Mouse (Mus musculus): ENCODE results near the gene Gucd1. TPM values are rescaled to one million over a fixed set of nuclear protein-coding genes. Genes with fewer than 3 reads are reported as not detected.
"Not testable (repeated sequence)": the region's sequence is repeated elsewhere in the genome, so short reads cannot be mapped to it uniquely, and the experiment has no call there.

Gucd1 gene
- polyA plus RNA-seq, 1 experiment from 2014 or later: 22.4 TPM

- H3K4me2 ChIP-seq: no peak overlapping the region
- H3K27ac ChIP-seq (replicated peaks): peak overlapping the region; percentile 24; the same call in 1 of the 2 replicates
- 36% methylated on average over 4 of the region's 4 CpGs for WGBS
- ATAC-seq (ENCODE audit: extremely low read depth, insufficient number of reproducible peaks, low FRiP score, low TSS enrichment): no peak
- H3K4me1 ChIP-seq: peaks cover 11% of the 10 kb centered on the region
- H3K36me3 ChIP-seq: no peaks in the 10 kb centered on the region
- no peak overlapping the region for H3K9ac ChIP-seq
- no peaks in the 10 kb centered on the region for H3K9me3 ChIP-seq
- H3K4me3 ChIP-seq: no peak overlapping the region
- H3K27me3 ChIP-seq (replicated peaks): no peaks in the 10 kb centered on the region
Observed at GRCm38 (mm10) chr10:75355341-75355740, 162.4 kb downstream of the Gucd1 start.

GRCm38 (mm10) chr10:75353838-75354241 lies 163.9 kb downstream of the Gucd1 start:
- H3K27ac ChIP-seq (replicated peaks): not testable (repeated sequence)

GRCm38 (mm10) chr10:75352541-75352940 lies 165.2 kb downstream of the Gucd1 start:
- no peaks in the 10 kb centered on the region for H3K9me3 ChIP-seq
- H3K4me2 ChIP-seq: no peak overlapping the region
- ATAC-seq (ENCODE audit: extremely low read depth, insufficient number of reproducible peaks, low FRiP score, low TSS enrichment): no peak
- H3K9ac ChIP-seq: no peak overlapping the region
- H3K4me1 ChIP-seq: peaks cover 11% of the 10 kb centered on the region
- H3K27ac ChIP-seq (replicated peaks): no peak overlapping the region
- H3K4me3 ChIP-seq: no peak overlapping the region
- WGBS: 93% methylated on average over 12 of the region's 12 CpGs
- H3K27me3 ChIP-seq (replicated peaks): no peaks in the 10 kb centered on the region
- no peaks in the 10 kb centered on the region for H3K36me3 ChIP-seq

More at GRCm38 (mm10) chr10:75353838-75354241, 163.9 kb downstream of the Gucd1 start:
- H3K9me3 ChIP-seq; H3K4me2 ChIP-seq; ATAC-seq (ENCODE audit: extremely low read depth, insufficient number of reproducible peaks, low FRiP score, low TSS enrichment); H3K27me3 ChIP-seq (replicated peaks); H3K9ac ChIP-seq; H3K36me3 ChIP-seq; H3K4me3 ChIP-seq: not testable (repeated sequence)
- WGBS: 23% methylated on average over 8 of the region's 9 CpGs
- H3K4me1 ChIP-seq: peaks cover 11% of the 10 kb centered on the region

- no peak overlapping the region for H3K9ac ChIP-seq
- WGBS: 60% methylated on average over 5 of the region's 5 CpGs
- ATAC-seq (ENCODE audit: extremely low read depth, insufficient number of reproducible peaks, low FRiP score, low TSS enrichment): no peak
- no peak overlapping the region for H3K4me2 ChIP-seq
- peaks cover 7% of the 10 kb centered on the region for H3K4me1 ChIP-seq
- H3K9me3 ChIP-seq: peaks cover 8% of the 10 kb centered on the region; the same call in 1 of the 2 replicates
- no peaks in the 10 kb centered on the region for H3K27me3 ChIP-seq (replicated peaks)
- H3K36me3 ChIP-seq: no peaks in the 10 kb centered on the region
- no peak overlapping the region for H3K27ac ChIP-seq (replicated peaks)
- no peak overlapping the region for H3K4me3 ChIP-seq
Observed at GRCm38 (mm10) chr10:75350564-75350963, 167.2 kb downstream of the Gucd1 start.

GRCm38 (mm10) chr10:75345265-75345664 lies 172.5 kb downstream of the Gucd1 start:
- WGBS: 34% methylated on average over 2 of the region's 2 CpGs
- no peaks in the 10 kb centered on the region for H3K36me3 ChIP-seq

GRCm38 (mm10) chr10:75344563-75344962 lies 173.2 kb downstream of the Gucd1 start:
- H3K9me3 ChIP-seq; H3K9ac ChIP-seq; H3K36me3 ChIP-seq; H3K27me3 ChIP-seq (replicated peaks); H3K4me1 ChIP-seq; ATAC-seq (ENCODE audit: extremely low read depth, insufficient number of reproducible peaks, low FRiP score, low TSS enrichment); H3K4me2 ChIP-seq; H3K4me3 ChIP-seq: not testable (repeated sequence)
- 46% methylated on average over 1 of the region's 1 CpGs for WGBS
- 0 out of 2 replicates have a peak overlapping the region, but pooled peaks have one; percentile 56 for H3K27ac ChIP-seq (replicated peaks)

More at GRCm38 (mm10) chr10:75345265-75345664, 172.5 kb downstream of the Gucd1 start:
- H3K9ac ChIP-seq: no peak overlapping the region
- H3K4me2 ChIP-seq: no peak overlapping the region
- no peak for ATAC-seq (ENCODE audit: extremely low read depth, insufficient number of reproducible peaks, low FRiP score, low TSS enrichment)
- H3K9me3 ChIP-seq: peaks cover 8% of the 10 kb centered on the region; the same call in 1 of the 2 replicates
- H3K4me1 ChIP-seq: peaks cover 8% of the 10 kb centered on the region
- no peaks in the 10 kb centered on the region; the same call in 1 of the 2 replicates for H3K27me3 ChIP-seq (replicated peaks)
- peak overlapping the region; percentile 56; the same call in 1 of the 2 replicates for H3K27ac ChIP-seq (replicated peaks)
- H3K4me3 ChIP-seq: no peak overlapping the region

- Histone ChIP-seq H3K9ac (no peak overlapping the region), H3K4me3 (no peak overlapping the region), H3K4me1 (peaks cover 8% of the 10 kb centered on the region), H3K27me3 (replicated peaks) (no peaks in the 10 kb centered on the region; the same call in 1 of the 2 replicates), H3K27ac (replicated peaks) (no peak overlapping the region), H3K9me3 (peaks cover 8% of the 10 kb centered on the region; the same call in 1 of the 2 replicates), H3K4me2 (no peak overlapping the region), H3K36me3 (no peaks in the 10 kb centered on the region)
- WGBS: 32% methylated on average over 8 of the region's 8 CpGs
- ATAC-seq (ENCODE audit: extremely low read depth, insufficient number of reproducible peaks, low FRiP score, low TSS enrichment): no peak
Observed at GRCm38 (mm10) chr10:75341936-75342335, 175.8 kb downstream of the Gucd1 start.

- Histone ChIP-seq H3K4me1 (0 out of 2 replicates have a peak, but pooled peaks cover 4% of the 10 kb centered on the region), H3K27me3 (replicated peaks) (no peaks in the 10 kb centered on the region; the same call in 1 of the 2 replicates), H3K4me2 (no peak overlapping the region), H3K27ac (replicated peaks) (no peak overlapping the region), H3K9me3 (no peaks in the 10 kb centered on the region), H3K36me3 (no peaks in the 10 kb centered on the region), H3K4me3 (no peak overlapping the region), H3K9ac (no peak overlapping the region)
- ATAC-seq (ENCODE audit: extremely low read depth, insufficient number of reproducible peaks, low FRiP score, low TSS enrichment): no peak
- WGBS: 77% methylated on average over 7 of the region's 7 CpGs
Observed at GRCm38 (mm10) chr10:75339377-75339776, 178.4 kb downstream of the Gucd1 start.

- H3K4me1 ChIP-seq: peaks cover 7% of the 10 kb centered on the region; the same call in 1 of the 2 replicates
- no peaks in the 10 kb centered on the region for H3K9me3 ChIP-seq
- no peak for ATAC-seq (ENCODE audit: extremely low read depth, insufficient number of reproducible peaks, low FRiP score, low TSS enrichment)
- no peak overlapping the region for H3K9ac ChIP-seq
- no peak overlapping the region for H3K4me2 ChIP-seq
- H3K27ac ChIP-seq (replicated peaks): no peak overlapping the region
- no peak overlapping the region for H3K4me3 ChIP-seq
- peaks cover under 1% of the 10 kb centered on the region; the same call in 1 of the 2 replicates for H3K36me3 ChIP-seq
- WGBS: 71% methylated on average over 5 of the region's 5 CpGs
- H3K27me3 ChIP-seq (replicated peaks): no peaks in the 10 kb centered on the region; the same call in 1 of the 2 replicates
Observed at GRCm38 (mm10) chr10:75338852-75339251, 178.9 kb downstream of the Gucd1 start.

- 80% methylated on average over 10 of the region's 10 CpGs for WGBS
Observed at GRCm38 (mm10) chr10:75337231-75337630, 180.5 kb downstream of the Gucd1 start.

GRCm38 (mm10) chr10:75335075-75335474 lies 182.7 kb downstream of the Gucd1 start:
- 69% methylated on average over 6 of the region's 6 CpGs for WGBS

More at GRCm38 (mm10) chr10:75337231-75337630, 180.5 kb downstream of the Gucd1 start:
- peaks cover 10% of the 10 kb centered on the region; the same call in 1 of the 2 replicates for H3K4me1 ChIP-seq
- ATAC-seq (ENCODE audit: extremely low read depth, insufficient number of reproducible peaks, low FRiP score, low TSS enrichment): no peak
- H3K9ac ChIP-seq: no peak overlapping the region
- H3K27me3 ChIP-seq (replicated peaks): no peaks in the 10 kb centered on the region; the same call in 1 of the 2 replicates
- no peaks in the 10 kb centered on the region for H3K9me3 ChIP-seq
- H3K4me2 ChIP-seq: no peak overlapping the region
- H3K4me3 ChIP-seq: no peak overlapping the region
- H3K27ac ChIP-seq (replicated peaks): no peak overlapping the region
- peaks cover 8% of the 10 kb centered on the region for H3K36me3 ChIP-seq

GRCm38 (mm10) chr10:75334175-75334574 lies 183.6 kb downstream of the Gucd1 start:
- Histone ChIP-seq H3K4me2 (no peak overlapping the region), H3K4me3 (no peak overlapping the region), H3K9me3 (no peaks in the 10 kb centered on the region), H3K27me3 (replicated peaks) (no peaks in the 10 kb centered on the region), H3K36me3 (peaks cover 8% of the 10 kb centered on the region), H3K9ac (no peak overlapping the region), H3K27ac (replicated peaks) (no peak overlapping the region), H3K4me1 (peaks cover 10% of the 10 kb centered on the region; the same call in 1 of the 2 replicates)
- ATAC-seq (ENCODE audit: extremely low read depth, insufficient number of reproducible peaks, low FRiP score, low TSS enrichment): no peak
- WGBS: 44% methylated on average over 7 of the region's 7 CpGs

More at GRCm38 (mm10) chr10:75335075-75335474, 182.7 kb downstream of the Gucd1 start:
- Histone ChIP-seq H3K9me3 (no peaks in the 10 kb centered on the region), H3K27me3 (replicated peaks) (no peaks in the 10 kb centered on the region), H3K4me2 (no peak overlapping the region), H3K9ac (no peak overlapping the region), H3K4me3 (no peak overlapping the region), H3K4me1 (peaks cover 10% of the 10 kb centered on the region; the same call in 1 of the 2 replicates), H3K27ac (replicated peaks) (no peak overlapping the region), H3K36me3 (peaks cover 8% of the 10 kb centered on the region)
- ATAC-seq (ENCODE audit: extremely low read depth, insufficient number of reproducible peaks, low FRiP score, low TSS enrichment): no peak

Measured in heart, embryonic 13.5 days (tissue).